Mouse (Mus musculus) E14TG2a.4 (cell line): ENCODE data around the gene Tango6.
"Not testable (repeated sequence)": the region's sequence is repeated elsewhere in the genome, so short reads cannot be mapped to it uniquely, and the experiment has no call there.

Source experiments
- H3K27me3 ChIP-seq: 2 replicates; pipeline ENCODE4 v1.6.1; 2014; ENCODE audit warnings: low read length, control low read depth; ENCODE audit not compliant: insufficient read depth
- H3K36me3 ChIP-seq: 2 replicates; pipeline ENCODE4 v1.6.1; 2014; ENCODE audit warnings: low read length, control low read depth; ENCODE audit not compliant: insufficient read depth
- H3K4me1 ChIP-seq: replicated peaks from 2 replicates; pipeline ENCODE4 v1.6.1; 2014; ENCODE audit warnings: low read depth, low read length, control low read depth
- H3K4me3 ChIP-seq: replicated peaks from 2 replicates; pipeline ENCODE4 v1.5.1; 2014; ENCODE audit warnings: mild to moderate bottlenecking, low read length
- H3K9me3 ChIP-seq: 2 replicates; pipeline ENCODE4 v1.6.1; 2014; ENCODE audit warnings: low read length, control low read depth
- CTCF ChIP-seq: conservative IDR thresholded peaks from 2 replicates; pipeline ENCODE4 v1.5.1; 2014; ENCODE audit warnings: low read length
- NANOG ChIP-seq: IDR thresholded peaks from 2 replicates; pipeline ENCODE4 v1.6.1; 2014; ENCODE audit warnings: borderline replicate concordance, low read length, mixed read lengths
- POU5F1 ChIP-seq: IDR thresholded peaks from 2 replicates; pipeline ENCODE4 v1.6.1; 2014; ENCODE audit warnings: low read length, borderline replicate concordance

The Tango6 gene

DNA sequence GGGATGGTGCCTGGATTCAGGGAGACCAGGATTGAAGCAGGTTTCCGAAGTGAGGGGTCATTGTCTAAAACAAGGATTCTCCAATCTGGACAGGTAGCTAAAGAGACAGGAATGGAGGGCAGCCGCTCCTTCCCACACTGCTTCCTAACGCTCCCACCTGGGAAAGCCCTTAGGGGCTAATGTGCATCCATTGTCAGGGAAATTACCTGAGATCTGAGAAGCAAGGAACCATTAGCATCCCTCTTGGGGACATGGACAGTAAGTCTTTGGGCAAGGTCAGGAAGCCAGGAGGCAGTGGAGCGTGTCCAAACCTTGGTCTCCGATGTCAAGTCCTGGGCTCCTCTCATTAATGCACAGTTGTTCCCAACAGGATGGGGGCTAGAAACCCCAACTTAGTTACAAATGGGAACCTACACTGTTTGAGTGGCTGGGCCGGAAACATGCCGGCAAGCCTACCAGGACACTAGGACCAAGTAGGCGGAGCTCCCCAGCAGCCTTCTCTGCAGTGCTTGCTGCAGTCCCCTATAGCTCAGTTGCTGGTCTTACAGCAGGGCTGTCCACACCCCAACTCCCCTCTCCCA lies 189.7 kb downstream of the Tango6 start:
- Histone ChIP-seq H3K4me3 (peak overlapping the region; percentile 84), H3K9me3 (no peaks in the 10 kb centered on the region), H3K4me1 (peaks cover 77% of the 10 kb centered on the region), H3K36me3 (peaks cover 36% of the 10 kb centered on the region), H3K27me3 (peaks cover 44% of the 10 kb centered on the region)
- TF ChIP-seq POU5F1 (peak; percentile 46; the same call in 1 of the 2 replicates), CTCF (no peak), NANOG (peak; percentile 91)

DNA sequence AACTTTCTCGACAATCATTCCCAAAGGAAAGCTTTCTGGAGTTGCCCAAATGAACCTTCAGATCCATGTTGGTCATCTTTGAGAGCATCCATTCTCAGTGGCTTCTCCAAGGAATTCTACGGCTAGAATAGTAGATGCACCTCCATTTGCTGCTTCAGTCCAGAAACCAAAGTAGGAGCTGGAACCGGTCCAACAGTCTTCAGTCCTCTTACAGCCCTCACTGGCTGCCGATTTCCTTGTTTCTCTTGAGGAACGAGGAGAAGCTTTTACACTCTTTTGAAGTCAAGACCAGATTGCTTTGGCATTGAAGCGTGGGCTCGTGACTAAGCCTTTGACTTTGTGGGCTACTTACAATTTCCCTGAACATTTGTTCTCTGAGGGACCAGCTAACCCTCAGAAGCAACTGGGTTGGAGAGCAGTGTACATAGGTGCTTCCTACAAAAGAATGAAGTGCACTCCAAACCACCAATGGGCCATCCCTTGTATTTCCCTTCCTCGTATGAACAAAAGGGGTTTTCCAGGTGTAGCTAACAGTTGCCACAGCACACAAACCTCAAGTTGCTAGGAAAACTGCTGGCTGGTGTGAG lies 197.3 kb downstream of the Tango6 start:
- no peak overlapping the region for H3K4me3 ChIP-seq
- no peak for TF ChIP-seq POU5F1
- no peak for TF ChIP-seq CTCF
- TF ChIP-seq NANOG: no peak
- H3K4me1 ChIP-seq: peaks cover 47% of the 10 kb centered on the region
- no peaks in the 10 kb centered on the region for H3K27me3 ChIP-seq
- H3K9me3 ChIP-seq: no peaks in the 10 kb centered on the region
- peaks cover 97% of the 10 kb centered on the region for H3K36me3 ChIP-seq

DNA sequence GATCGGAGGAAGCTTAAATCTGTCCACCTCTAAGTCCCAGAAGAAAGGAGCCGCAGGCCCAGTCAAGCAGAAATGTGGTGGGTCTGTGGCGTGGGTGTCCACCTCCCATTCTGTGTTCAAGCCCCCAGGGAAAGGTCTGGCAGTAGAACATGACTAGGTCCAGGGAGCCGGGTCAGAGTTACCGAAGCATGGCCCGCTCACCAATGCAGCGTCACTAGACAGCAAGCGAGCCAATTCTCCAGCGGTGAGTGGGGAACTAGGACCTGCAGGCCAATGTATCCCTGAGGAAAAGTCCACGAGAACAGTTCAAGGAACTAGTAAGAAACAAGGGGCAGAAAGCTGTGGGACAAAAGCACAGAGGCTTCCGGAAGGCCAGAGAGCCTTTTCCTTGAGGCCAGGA lies 201.2 kb downstream of the Tango6 start:
- Histone ChIP-seq H3K36me3 (peaks cover 93% of the 10 kb centered on the region), H3K4me1 (peaks cover 70% of the 10 kb centered on the region)
- not testable (repeated sequence) for H3K27me3 ChIP-seq, H3K9me3 ChIP-seq, H3K4me3 ChIP-seq

DNA sequence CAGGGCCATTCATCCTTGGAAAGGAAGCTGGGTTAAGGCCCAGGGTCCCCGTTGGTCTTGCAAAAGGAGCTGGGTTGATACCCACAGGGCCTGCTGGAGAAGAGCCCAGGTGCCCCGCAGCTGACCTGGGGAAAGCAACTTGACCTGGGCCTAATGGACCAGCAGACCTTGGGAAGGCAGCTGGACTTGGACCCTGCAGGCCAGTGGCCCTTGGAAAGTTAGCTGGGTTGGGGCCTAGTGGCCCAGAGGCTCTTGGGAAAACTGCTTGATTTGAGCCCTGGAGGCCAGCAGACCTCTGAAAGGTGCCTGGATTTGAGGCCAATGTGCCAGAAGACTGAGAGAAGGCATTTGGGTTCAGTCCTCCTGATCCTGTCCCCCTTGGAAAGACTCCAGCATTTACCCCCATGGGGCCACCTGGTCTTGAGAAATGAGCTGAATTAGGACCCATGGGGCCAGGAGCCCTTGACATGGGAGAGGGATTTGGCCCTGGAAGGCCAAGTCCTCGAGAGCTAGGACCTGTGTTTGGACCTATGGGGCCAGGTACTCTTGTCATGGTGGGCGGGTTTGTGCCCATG lies 202.0 kb downstream of the Tango6 start:
- peaks cover 90% of the 10 kb centered on the region for H3K36me3 ChIP-seq
- H3K4me3 ChIP-seq, H3K27me3 ChIP-seq, H3K9me3 ChIP-seq: not testable (repeated sequence)
- peaks cover 78% of the 10 kb centered on the region for H3K4me1 ChIP-seq

DNA sequence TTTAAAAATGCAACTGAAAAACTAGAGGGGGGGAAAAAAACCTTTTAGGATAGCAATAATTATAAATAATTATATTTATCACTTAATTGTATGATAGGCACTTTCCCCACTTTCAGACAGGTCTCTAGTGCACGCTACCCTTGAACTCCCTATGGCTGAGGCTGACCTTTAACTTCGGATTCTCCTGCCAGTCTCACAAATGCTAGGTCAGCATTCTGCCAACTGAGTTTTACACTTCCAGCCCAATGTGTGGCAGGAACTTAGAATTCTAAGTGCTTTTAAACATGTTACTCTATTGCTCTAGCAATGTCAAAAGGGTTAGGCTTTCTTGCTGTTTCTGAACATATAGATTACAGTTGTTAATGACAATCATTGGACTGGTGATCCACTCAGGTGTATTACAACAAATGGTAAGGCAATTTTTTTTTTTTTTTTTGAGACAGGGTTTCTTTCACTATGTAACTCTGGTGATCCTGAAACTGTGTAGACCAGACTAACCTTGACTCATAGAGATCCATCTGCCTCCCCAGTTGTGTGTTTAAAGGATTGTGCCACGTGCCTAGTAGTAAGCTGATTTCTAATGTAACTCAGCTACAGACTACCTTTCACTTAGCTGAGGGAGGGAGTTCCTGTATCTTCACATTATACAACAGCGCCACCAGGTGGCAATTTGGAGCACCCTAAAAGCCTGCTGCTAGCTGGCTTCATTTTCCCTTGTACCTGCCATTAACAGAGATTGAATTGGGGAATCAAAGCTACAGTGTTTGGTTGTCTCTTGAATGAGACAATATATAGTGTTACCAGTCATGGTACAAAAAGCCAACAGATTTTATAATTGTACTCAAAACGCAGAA lies 204.7 kb downstream of the Tango6 start:
- TF ChIP-seq CTCF (peak; percentile 88), POU5F1 (no peak), NANOG (no peak)
- no peaks in the 10 kb centered on the region for H3K27me3 ChIP-seq
- peaks cover 74% of the 10 kb centered on the region for H3K36me3 ChIP-seq
- no peaks in the 10 kb centered on the region for H3K9me3 ChIP-seq
- no peak overlapping the region for H3K4me3 ChIP-seq
- H3K4me1 ChIP-seq: peaks cover 89% of the 10 kb centered on the region

DNA sequence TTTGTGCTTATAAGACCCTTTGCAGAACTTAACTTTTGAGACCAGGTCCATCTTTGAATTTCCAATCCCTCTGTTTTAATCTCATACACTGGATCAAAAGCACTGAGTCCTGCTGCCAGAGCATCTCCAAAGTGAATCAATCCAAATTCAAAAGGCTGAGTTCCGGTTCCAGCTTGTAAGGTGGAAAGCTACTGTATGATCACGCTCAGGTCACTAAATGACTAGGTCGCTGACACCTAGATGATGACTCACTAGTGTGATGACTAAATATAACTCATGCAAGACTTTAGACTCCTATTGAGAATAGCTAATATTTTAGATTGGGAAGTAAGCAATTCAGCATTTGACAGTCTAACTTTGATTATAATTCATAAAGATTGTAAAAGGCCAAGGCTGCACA lies 205.9 kb downstream of the Tango6 start:
- Histone ChIP-seq H3K4me3 (no peak overlapping the region), H3K36me3 (peaks cover 62% of the 10 kb centered on the region), H3K9me3 (no peaks in the 10 kb centered on the region), H3K4me1 (peaks cover 81% of the 10 kb centered on the region), H3K27me3 (no peaks in the 10 kb centered on the region)
- TF ChIP-seq CTCF (no peak), NANOG (no peak), POU5F1 (no peak)

DNA sequence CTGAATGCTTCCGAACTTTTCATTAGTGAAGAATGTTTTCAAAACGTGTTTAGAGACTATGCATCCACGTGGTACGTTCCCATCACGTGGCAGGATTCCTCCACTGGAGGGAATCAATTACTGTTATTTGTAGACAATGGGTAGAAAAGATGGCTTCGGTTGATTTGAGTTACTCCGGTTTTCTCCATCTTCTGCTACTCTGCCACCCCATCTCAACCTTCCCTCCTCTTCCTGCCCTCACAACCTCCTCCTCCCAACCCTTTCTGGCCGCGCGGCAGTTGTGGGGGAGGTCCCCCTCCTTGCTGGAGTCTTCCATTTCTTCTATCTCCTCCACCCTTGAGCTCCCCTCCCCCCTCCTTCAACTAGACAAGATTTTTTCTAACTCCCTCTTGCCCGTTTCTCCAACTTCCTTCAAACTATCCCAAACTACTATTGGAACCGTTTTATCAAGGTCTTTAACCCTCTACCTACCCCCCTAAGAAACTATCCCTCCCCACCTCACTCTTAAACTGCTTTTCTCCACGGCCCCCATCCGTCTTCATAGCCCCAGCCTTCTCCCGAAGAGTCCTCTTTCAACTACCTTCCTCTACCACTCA lies 209.4 kb downstream of the Tango6 start:
- no peak for TF ChIP-seq POU5F1
- TF ChIP-seq CTCF: no peak
- Histone ChIP-seq H3K4me1 (peaks cover 71% of the 10 kb centered on the region), H3K9me3 (no peaks in the 10 kb centered on the region), H3K27me3 (no peaks in the 10 kb centered on the region), H3K36me3 (peaks cover 57% of the 10 kb centered on the region), H3K4me3 (peak overlapping the region; percentile 98)

DNA sequence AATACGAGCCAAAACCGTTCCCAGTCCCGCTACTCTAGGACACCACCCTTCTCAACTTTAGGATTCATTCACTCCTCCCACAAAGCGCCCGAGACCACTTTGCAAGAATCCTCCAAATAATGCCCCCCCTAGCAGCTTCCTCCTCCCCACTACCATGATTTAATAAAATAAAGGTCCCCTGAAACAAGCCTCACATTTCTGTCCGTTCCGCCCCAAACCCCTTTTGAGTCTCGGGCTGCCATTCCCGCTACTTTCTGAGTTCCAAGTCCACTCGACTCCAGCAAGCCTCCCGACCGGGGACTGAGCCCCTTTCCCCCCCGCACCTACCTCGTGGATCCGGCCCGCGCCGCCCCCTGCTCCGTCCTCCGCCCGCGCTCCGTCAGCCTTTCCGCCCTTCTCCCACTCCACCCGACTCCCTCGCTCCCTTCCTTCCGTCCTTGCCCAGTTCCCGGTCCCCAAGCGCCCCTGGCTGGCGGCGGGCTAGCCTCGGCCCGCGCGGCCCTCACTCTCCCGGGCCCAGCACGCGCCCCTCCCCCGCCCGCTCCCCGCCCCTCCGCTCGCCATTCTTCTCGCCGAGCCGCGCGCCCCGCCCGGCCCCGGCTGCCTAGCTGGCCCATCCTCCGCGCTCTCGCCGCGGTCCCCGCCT lies 210.1 kb downstream of the Tango6 start:
- Histone ChIP-seq H3K36me3 (peaks cover 59% of the 10 kb centered on the region), H3K27me3 (no peaks in the 10 kb centered on the region), H3K9me3 (no peaks in the 10 kb centered on the region), H3K4me3 (peak overlapping the region; percentile 98), H3K4me1 (peaks cover 65% of the 10 kb centered on the region)
- TF ChIP-seq NANOG (no peak), POU5F1 (no peak), CTCF (no peak)
